Mouse (Mus musculus): ENCODE results near the gene Sun5. TPM values are rescaled to one million over a fixed set of nuclear protein-coding genes. Genes with fewer than 3 reads are reported as not detected.
"Not testable (repeated sequence)": the region's sequence is repeated elsewhere in the genome, so short reads cannot be mapped to it uniquely, and the experiment has no call there.

Sun5 gene
- polyA plus RNA-seq, 1 experiment, result not detected

DNA sequence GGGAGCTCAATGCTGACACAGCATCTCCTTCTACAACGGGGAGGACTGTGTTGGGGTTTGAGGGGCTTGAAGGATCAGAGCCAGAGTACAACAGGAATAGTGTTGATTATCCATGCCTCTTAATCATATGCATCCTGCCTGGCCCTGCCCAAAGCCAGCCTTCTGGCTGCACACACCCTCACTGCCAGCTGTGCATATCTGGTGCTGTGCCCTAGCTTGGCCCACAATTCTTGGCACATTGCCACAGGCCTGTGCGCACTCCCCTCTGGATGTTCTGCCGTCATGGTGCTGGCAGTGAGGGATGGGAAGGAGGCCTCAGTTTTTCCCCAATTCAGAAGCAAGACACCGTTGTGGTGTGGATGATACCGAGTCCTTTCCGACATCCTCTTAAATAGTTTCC lies 46.3 kb downstream of the Sun5 start:
- no peak for DNase-seq (ENCODE audit: low read depth in 1 of 2, low spot score in 2 of 2)
- TF ChIP-seq POLR2A (IDR thresholded peaks at IDR 0.05; ENCODE audit: low read depth, low read length), result no peak
- TF ChIP-seq CTCF (IDR thresholded peaks at IDR 0.05; ENCODE audit: extremely low read depth, insufficient read depth, insufficient read length, insufficient replicate concordance), result no peak
- WGBS, result 83% methylated on average over 6 of the region's 6 CpGs
- H3K27ac ChIP-seq (ENCODE audit: insufficient read depth, low read length), result no peak overlapping the region
- H3K36me3 ChIP-seq (ENCODE audit: control insufficient read depth, insufficient read depth, low read length), result no peaks in the 10 kb centered on the region
- H3K4me3 ChIP-seq (ENCODE audit: extremely low read depth, insufficient read depth, insufficient read length), result no peak overlapping the region
- H3K4me1 ChIP-seq (ENCODE audit: control insufficient read depth, insufficient read depth, insufficient read length), result no peaks in the 10 kb centered on the region
- H3K27me3 ChIP-seq (ENCODE audit: control insufficient read depth, insufficient read depth, low read length), result no peaks in the 10 kb centered on the region

DNA sequence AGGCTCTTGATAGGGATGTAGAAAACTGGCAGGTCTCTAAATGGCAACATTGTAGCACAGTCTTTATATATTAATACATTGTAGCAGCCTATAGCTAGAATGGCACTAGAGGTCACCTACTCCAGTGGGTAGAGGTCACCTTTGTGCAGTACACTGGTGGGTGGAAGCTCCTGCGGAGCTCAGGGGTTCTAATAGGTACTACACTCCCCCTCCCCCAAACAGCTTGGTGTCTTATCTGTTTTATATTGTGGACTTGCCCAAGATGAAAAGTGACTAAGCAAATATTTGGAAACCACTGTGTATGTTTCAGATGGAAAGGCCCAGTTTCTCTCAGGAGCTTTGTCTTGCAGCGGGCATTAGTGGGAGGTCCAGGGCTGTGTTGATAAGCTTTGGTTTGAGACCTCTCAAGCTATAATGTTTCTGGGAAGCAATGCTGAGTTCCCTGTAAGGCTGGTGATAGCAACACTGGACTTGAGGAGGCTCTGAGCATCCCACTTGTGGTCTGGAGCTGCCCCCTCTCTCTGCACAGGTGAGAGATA lies 48.8 kb downstream of the Sun5 start:
- WGBS, result 86% methylated on average over 2 of the region's 2 CpGs
- no peak overlapping the region for H3K4me3 ChIP-seq (ENCODE audit: extremely low read depth, insufficient read depth, insufficient read length)
- H3K27ac ChIP-seq (ENCODE audit: insufficient read depth, low read length), result no peak overlapping the region
- TF ChIP-seq POLR2A (IDR thresholded peaks at IDR 0.05; ENCODE audit: low read depth, low read length), result no peak
- TF ChIP-seq CTCF (IDR thresholded peaks at IDR 0.05; ENCODE audit: extremely low read depth, insufficient read depth, insufficient read length, insufficient replicate concordance), result no peak
- H3K27me3 ChIP-seq (ENCODE audit: control insufficient read depth, insufficient read depth, low read length), result no peaks in the 10 kb centered on the region
- H3K36me3 ChIP-seq (ENCODE audit: control insufficient read depth, insufficient read depth, low read length), result no peaks in the 10 kb centered on the region
- no peaks in the 10 kb centered on the region for H3K4me1 ChIP-seq (ENCODE audit: control insufficient read depth, insufficient read depth, insufficient read length)
- no peak for DNase-seq (ENCODE audit: low read depth in 1 of 2, low spot score in 2 of 2)

DNA sequence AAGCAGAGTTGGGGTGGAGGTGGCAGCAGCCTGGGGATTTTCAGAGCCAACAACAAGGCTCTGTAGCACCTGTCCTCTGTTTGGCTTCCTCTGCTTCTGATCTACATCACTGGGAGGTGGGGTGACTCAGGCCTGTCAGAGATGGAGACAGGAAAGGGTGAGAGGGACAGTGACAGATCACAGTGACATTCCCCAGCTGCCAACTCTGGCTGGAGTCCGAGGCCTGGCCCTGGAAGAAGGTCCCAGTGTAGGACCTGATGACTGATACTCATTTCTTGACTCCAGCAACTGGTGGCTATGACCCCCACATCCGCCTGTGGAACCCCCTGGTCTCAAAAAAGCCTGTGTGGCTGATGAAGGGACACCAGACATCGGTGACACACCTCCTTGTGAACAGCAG lies 61.0 kb downstream of the Sun5 start:
- H3K4me3 ChIP-seq (ENCODE audit: extremely low read depth, insufficient read depth, insufficient read length), result no peak overlapping the region
- H3K4me1 ChIP-seq (ENCODE audit: control insufficient read depth, insufficient read depth, insufficient read length), result no peaks in the 10 kb centered on the region
- no peaks in the 10 kb centered on the region for H3K27me3 ChIP-seq (ENCODE audit: control insufficient read depth, insufficient read depth, low read length)
- no peak for TF ChIP-seq CTCF (IDR thresholded peaks at IDR 0.05; ENCODE audit: extremely low read depth, insufficient read depth, insufficient read length, insufficient replicate concordance)
- TF ChIP-seq POLR2A (IDR thresholded peaks at IDR 0.05; ENCODE audit: low read depth, low read length), result no peak
- WGBS, result 83% methylated on average over 3 of the region's 3 CpGs
- no peak overlapping the region for H3K27ac ChIP-seq (ENCODE audit: insufficient read depth, low read length)
- no peaks in the 10 kb centered on the region for H3K36me3 ChIP-seq (ENCODE audit: control insufficient read depth, insufficient read depth, low read length)
- no peak for DNase-seq (ENCODE audit: low read depth in 1 of 2, low spot score in 2 of 2)

DNA sequence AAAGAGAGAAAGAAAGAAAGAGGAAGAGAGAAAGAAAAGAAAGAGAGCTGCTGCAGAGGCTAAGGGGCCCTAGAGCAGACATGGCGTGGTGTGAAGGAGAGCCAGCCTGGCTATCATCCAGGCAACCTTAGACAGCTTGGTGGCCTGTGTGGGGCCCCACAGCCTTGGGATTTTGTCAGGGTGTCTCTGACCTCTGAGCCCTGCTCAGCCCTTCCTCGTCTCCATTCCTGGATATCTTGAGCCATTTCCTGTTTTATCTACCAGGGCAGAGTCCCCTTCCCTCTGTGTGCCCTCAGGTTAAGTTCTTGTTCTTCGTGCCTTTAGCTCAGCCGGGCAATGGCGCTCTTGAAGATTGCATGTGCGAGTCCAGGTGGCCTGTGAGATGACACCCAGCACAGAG lies 62.0 kb downstream of the Sun5 start:
- H3K27me3 ChIP-seq (ENCODE audit: control insufficient read depth, insufficient read depth, low read length), result no peaks in the 10 kb centered on the region
- H3K4me1 ChIP-seq (ENCODE audit: control insufficient read depth, insufficient read depth, insufficient read length), result no peaks in the 10 kb centered on the region
- TF ChIP-seq POLR2A (IDR thresholded peaks at IDR 0.05; ENCODE audit: low read depth, low read length) (no peak), CTCF (IDR thresholded peaks at IDR 0.05; ENCODE audit: extremely low read depth, insufficient read depth, insufficient read length, insufficient replicate concordance) (no peak)
- DNase-seq (ENCODE audit: low read depth in 1 of 2, low spot score in 2 of 2), result no peak
- H3K27ac ChIP-seq (ENCODE audit: insufficient read depth, low read length), result no peak overlapping the region
- H3K36me3 ChIP-seq (ENCODE audit: control insufficient read depth, insufficient read depth, low read length), result no peaks in the 10 kb centered on the region
- no peak overlapping the region for H3K4me3 ChIP-seq (ENCODE audit: extremely low read depth, insufficient read depth, insufficient read length)
- WGBS, result 85% methylated on average over 6 of the region's 6 CpGs

DNA sequence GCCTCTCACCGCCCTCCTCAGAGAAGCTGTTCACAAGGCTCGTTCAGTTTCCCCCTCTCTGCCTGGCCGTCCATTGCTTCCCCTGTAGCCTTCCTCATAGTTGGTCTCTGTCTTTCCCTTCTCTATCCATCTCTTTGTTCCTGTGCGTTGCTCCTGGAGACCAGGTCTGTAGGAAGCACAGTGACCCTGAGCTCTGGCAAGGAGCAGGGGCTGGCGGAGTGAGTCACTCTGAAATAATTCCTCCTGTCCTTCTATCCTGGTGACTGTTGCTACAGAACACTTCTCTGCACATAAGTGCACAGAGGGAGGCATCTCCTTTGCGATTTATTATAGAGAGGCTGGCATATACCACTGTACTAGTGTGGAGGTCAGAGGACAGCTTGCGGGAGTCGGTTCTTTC lies 62.7 kb downstream of the Sun5 start:
- H3K4me1 ChIP-seq (ENCODE audit: control insufficient read depth, insufficient read depth, insufficient read length), result no peaks in the 10 kb centered on the region
- H3K27ac ChIP-seq (ENCODE audit: insufficient read depth, low read length), result no peak overlapping the region
- WGBS, result 89% methylated on average over 8 of the region's 8 CpGs
- no peak overlapping the region for H3K4me3 ChIP-seq (ENCODE audit: extremely low read depth, insufficient read depth, insufficient read length)
- no peak for DNase-seq (ENCODE audit: low read depth in 1 of 2, low spot score in 2 of 2)
- no peak for TF ChIP-seq POLR2A (IDR thresholded peaks at IDR 0.05; ENCODE audit: low read depth, low read length)
- TF ChIP-seq CTCF (IDR thresholded peaks at IDR 0.05; ENCODE audit: extremely low read depth, insufficient read depth, insufficient read length, insufficient replicate concordance), result no peak
- H3K36me3 ChIP-seq (ENCODE audit: control insufficient read depth, insufficient read depth, low read length), result no peaks in the 10 kb centered on the region
- no peaks in the 10 kb centered on the region for H3K27me3 ChIP-seq (ENCODE audit: control insufficient read depth, insufficient read depth, low read length)

DNA sequence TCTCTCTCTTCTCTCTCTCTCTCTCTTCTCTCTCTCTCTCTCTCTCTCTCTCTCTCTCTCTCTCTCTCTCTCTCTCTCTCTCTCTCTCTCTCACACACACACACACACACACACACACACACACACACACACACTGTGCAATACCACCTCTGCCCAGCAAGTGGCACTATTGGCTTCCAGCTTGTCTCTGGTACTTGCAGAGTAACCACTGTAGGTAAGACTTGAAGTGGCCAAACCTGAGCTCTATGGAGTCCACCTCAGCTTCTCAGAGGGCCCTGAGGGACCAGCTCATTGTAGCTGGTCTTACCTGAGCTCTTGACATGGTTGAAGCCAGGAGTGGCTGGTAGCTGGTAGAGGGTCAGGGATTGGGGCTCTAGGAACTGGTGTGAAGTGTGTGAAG lies 63.4 kb downstream of the Sun5 start:
- H3K36me3 ChIP-seq (ENCODE audit: control insufficient read depth, insufficient read depth, low read length); H3K4me1 ChIP-seq (ENCODE audit: control insufficient read depth, insufficient read depth, insufficient read length); H3K27ac ChIP-seq (ENCODE audit: insufficient read depth, low read length); H3K27me3 ChIP-seq (ENCODE audit: control insufficient read depth, insufficient read depth, low read length); H3K4me3 ChIP-seq (ENCODE audit: extremely low read depth, insufficient read depth, insufficient read length): not testable (repeated sequence)
- peak in 1 of 2 experiments; percentile 9 for DNase-seq (ENCODE audit: low read depth in 1 of 2, low spot score in 2 of 2)

Other genes with a start within 250 kb of the Sun5 start
- gene Commd7, start 238.3 kb downstream of the Sun5 start, polyA plus RNA-seq (2012; rRNA removed), result 13.2 and 15.3 TPM in 2 replicates
- 2.4 and 2.9 TPM in 2 replicates for gene Dnmt3b, start 221.6 kb downstream of the Sun5 start, polyA plus RNA-seq (2012; rRNA removed)
- 0.07 and 0.12 TPM in 2 replicates for gene Dnmt3c, start 174.4 kb downstream of the Sun5 start, polyA plus RNA-seq (2012; rRNA removed)
- gene Mapre1, start 129.8 kb downstream of the Sun5 start, polyA plus RNA-seq (2012; rRNA removed), result 5.0 and 5.1 TPM in 2 replicates
- gene Efcab8, start 91.2 kb downstream of the Sun5 start, polyA plus RNA-seq (2012; rRNA removed), result 0.22 and 0.26 TPM in 2 replicates
- gene Bpifb2, start 4.0 kb upstream of the Sun5 start, polyA plus RNA-seq (2012; rRNA removed), result 0.20 and 0.25 TPM in 2 replicates
- not detected in 2 replicates for gene Bpifb6, start 29.3 kb upstream of the Sun5 start, polyA plus RNA-seq (2012; rRNA removed)
- 0.16 and 0.68 TPM in 2 replicates for gene Bpifb3, start 47.1 kb upstream of the Sun5 start, polyA plus RNA-seq (2012; rRNA removed)
- gene Bpifb4, start 67.1 kb upstream of the Sun5 start, polyA plus RNA-seq (2012; rRNA removed), result not detected in 2 replicates
- gene Bpifa6, start 103.9 kb upstream of the Sun5 start, polyA plus RNA-seq (2012; rRNA removed), result not detected in 2 replicates
- not detected in 2 replicates for gene Bpifa2, start 137.2 kb upstream of the Sun5 start, polyA plus RNA-seq (2012; rRNA removed)

Measured in spleen, adult 2 months (tissue).